Mouse (Mus musculus) G1E-ER4 (cell line): ENCODE data around the gene Olfr574. TPM values are rescaled to one million over a fixed set of nuclear protein-coding genes. Genes with fewer than 3 reads are reported as not detected.

Experiments used
- GATA1 ChIP-seq: IDR thresholded peaks from one replicate; pipeline ENCODE4 v1.8.0; 2012; ENCODE audit warnings: low read length, inconsistent platforms
- polyA plus RNA-seq: library from polyadenylated mRNA; stranded (reverse); fragments of >175 nt; gene quantifications from 2 replicates; pipeline ENCODE4 v1.2.3, GENCODE M21; 2012

The Olfr574 gene
- polyA plus RNA-seq, result not detected in 2 replicates

DNA sequence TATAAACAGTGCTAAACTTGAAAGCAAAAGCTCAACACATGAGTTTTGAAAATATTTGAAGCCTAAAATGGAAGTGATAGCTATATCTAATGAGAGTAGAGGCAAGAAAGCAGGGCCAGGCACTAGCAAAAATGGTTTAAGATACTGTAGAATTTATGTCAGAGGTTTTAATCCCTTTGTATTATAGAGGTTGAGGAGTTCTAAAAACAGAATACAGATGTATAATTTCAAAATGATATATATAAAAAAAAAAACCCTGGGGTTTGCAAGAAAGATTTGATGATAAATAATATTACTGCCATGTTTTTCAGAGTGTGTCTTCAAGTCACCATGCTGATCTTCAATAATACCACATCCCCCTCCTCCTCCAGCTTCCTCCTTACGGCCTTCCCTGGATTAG, at the start of gene Olfr574:
TSS of gene Olfr574 (plus strand) at position 301 of the 400 bp plus-strand sequence.
- no peak for TF ChIP-seq GATA1

DNA sequence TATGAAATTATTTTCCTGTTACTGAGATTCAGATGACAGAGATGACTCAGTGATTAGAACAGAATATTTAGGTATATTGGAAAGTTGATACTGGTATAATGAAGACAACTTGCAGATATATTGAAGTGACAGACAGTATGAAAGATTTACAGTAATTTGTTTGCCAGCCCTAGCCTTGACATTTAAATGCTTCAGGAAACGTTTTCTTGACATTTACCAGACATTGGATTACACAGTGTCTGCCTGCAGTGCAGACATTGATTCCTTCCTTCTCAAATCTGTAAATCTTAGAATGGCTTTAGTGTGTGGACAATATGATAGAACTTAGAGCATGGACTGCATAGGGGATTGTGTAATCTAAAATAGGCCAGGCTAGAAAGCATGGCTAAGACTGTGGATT, 33.0 kb upstream of the Olfr574 start:
- no peak for TF ChIP-seq GATA1

- no peak for TF ChIP-seq GATA1
Measured at GRCm38 (mm10) chr7:102916405-102916804, 31.9 kb upstream of the Olfr574 start.

DNA sequence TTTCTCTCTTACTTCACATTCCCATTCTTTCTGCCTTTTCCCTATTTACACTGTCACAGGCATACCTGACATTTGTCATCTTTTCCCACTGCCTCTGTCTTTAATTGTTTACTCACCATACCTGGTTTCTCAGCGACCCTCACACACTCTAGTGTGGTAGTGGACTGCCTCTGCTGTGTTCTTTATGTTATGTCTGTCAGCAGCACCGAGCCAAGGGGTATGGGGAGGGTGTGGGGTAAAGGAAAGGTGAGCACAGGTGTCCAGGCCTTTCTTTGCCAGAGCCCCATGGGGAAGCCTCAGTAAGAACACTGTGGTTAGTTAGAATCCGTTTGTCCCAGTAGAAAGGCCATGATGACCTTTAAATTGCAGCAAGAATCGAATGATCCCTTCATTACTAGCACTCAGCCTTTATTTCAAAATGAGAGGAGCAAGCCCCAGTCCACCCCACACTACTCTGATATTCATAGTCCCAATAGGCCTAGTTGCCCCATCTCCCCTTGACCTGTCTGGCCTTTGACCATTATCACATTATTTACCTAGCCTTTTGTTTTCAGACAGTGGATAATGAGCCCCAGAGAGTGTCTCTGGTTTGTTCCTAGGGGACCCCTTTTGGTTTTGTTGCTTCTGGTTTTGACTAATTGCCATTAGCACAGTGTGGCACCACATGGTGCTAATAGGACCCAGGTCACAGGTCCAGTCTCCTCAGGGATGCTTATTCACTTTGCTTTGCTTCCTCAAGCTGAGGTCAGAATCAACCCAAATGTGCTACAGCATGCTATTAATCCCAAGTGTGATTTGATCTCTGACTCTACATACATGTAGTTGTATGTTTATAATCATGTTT, 31.0 kb upstream of the Olfr574 start, which contains the start of gene Olfr571:
TSS of gene Olfr571 (minus strand) at position 505 of the 844 bp plus-strand sequence.
- TF ChIP-seq GATA1, result no peak

DNA sequence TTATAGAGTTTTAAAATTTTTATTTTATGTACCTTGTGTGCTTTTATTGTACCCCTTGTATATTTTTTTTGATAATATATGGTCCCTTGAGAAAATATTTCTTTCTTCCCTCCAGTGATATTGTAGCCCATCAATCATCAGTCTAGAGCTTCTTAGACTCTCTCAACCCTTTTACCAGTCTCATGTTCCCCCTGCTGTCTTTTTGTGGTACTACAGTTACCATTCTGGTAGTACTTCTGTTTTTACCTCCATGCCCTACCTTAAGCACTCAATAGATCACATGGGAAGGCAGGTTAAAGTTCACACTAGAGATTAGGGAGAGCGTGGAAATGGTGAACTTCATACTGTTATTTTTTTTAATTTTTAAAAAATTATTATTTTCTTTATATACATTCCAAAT, 28.6 kb upstream of the Olfr574 start:
- no peak for TF ChIP-seq GATA1

- no peak for TF ChIP-seq GATA1
Measured at GRCm38 (mm10) chr7:102924109-102924508, 24.2 kb upstream of the Olfr574 start, which contains the start of gene Olfr572. TSS of gene Olfr572 (plus strand) at chr7:102924409.

DNA sequence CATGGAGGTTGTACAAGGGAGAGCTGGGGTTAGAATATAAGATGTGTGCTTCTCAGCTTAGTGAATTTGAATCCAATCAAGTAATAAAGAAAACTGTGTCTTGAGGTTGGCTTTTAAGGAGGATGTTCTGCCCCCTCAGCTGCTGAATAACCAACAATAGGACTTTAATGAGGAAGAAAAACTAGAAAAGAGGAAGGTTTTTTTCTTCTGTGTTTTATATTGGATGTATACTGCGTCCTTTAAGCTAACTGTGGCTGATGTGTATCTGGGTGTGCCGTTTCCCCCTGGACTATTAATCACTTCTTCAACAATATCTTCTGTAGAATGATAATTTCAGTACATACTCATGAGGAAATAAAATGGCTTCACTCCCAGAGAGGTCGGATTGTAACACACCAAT, 21.2 kb upstream of the Olfr574 start:
- no peak for TF ChIP-seq GATA1

DNA sequence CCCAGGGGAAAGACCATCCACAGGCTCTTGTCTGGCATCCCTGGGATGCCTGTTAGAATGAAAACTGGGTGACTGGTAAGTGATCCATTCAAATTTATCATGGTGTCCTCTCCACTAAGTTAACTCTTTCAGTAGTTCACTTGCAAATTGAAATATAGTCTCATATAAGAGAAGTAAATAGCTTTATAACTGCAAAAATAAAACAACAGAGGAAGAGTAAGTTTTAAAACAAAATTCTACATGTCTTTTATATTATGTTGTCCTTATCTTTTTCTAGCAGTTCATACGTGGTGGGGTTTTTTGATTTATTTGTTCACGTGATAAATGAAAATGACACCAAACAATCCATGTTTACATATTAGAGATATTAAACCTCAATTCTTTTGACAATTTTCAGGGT, 5.8 kb upstream of the Olfr574 start, which contains the start of gene Olfr573-ps1:
TSS of gene Olfr573-ps1 (minus strand) at position 101 of the 400 bp plus-strand sequence.
- no peak for TF ChIP-seq GATA1

GRCm38 (mm10) chr7:102943417-102943816, 4.8 kb upstream of the Olfr574 start:
- TF ChIP-seq GATA1, result no peak

DNA sequence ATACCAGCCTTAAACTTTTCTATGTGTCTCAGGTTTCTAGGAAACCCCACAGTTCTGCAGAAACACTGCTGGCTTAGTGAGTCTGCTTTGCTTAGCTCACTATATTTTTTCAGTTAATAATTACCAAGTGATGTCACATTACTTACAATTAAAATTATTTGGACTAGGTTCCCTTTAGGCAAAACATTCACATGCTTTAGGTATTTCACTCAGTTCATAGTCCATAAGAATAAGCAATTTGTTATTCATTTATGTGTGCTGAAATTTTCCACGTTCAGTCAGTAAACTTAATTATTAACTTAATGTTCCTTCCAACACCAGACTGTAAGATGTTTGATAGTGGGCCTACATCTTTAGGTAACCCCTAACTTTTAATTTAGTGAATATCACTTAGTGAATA, 2.5 kb downstream of the Olfr574 start:
- no peak for TF ChIP-seq GATA1

GRCm38 (mm10) chr7:102958137-102958536, 9.9 kb downstream of the Olfr574 start:
- no peak for TF ChIP-seq GATA1

GRCm38 (mm10) chr7:102958593-102958992, 10.3 kb downstream of the Olfr574 start, which contains the start of gene Olfr575:
TSS of gene Olfr575 (minus strand) at chr7:102958775.
- TF ChIP-seq GATA1, result no peak

GRCm38 (mm10) chr7:102962360-102962759, 14.1 kb downstream of the Olfr574 start, which contains the start of gene Olfr576:
TSS of gene Olfr576 (plus strand) at chr7:102962660.
- TF ChIP-seq GATA1, result no peak

- no peak for TF ChIP-seq GATA1
Measured at GRCm38 (mm10) chr7:102974399-102974798, 26.1 kb downstream of the Olfr574 start.

GRCm38 (mm10) chr7:102975843-102976242, 27.6 kb downstream of the Olfr574 start, which contains the start of gene Olfr577:
TSS of gene Olfr577 (minus strand) at chr7:102975943.
- no peak for TF ChIP-seq GATA1

DNA sequence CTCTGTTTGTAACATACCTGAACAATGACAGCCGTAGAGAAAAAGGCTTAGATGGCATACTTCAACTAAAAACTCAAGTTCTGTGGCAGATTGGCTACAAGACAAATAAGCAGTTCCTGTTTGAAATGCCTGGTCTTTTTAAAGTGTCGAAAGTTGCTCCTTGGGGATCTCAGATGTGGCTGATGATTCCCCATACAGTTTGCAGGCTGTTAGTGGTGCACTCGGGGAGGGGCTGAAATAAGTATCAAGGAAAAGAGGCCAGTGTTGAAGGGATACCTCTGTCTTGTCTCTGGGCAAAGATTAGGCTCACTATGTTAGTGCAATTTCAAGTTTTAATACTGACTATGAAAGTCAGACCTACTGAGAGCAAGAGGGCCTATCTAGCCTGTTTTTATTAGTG, 41.0 kb downstream of the Olfr574 start, which contains the start of gene Olfr578:
TSS of gene Olfr578 (minus strand) at position 101 of the 400 bp plus-strand sequence.
- TF ChIP-seq GATA1, result no peak

Other genes starting within 250 kb of the Olfr574 start
- not detected in 2 replicates for gene Olfr558, start 246.3 kb upstream of the Olfr574 start, polyA plus RNA-seq
- gene Olfr33, start 229.4 kb upstream of the Olfr574 start, polyA plus RNA-seq, result not detected in 2 replicates
- not detected in 2 replicates for gene Olfr559, start 221.0 kb upstream of the Olfr574 start, polyA plus RNA-seq
- gene Olfr560, start 189.1 kb upstream of the Olfr574 start, polyA plus RNA-seq, result not detected in 2 replicates
- gene Olfr78, start 189.0 kb upstream of the Olfr574 start, polyA plus RNA-seq, result not detected in 2 replicates
- not detected in 2 replicates for gene Olfr561, start 177.2 kb upstream of the Olfr574 start, polyA plus RNA-seq
- gene Olfr564, start 145.0 kb upstream of the Olfr574 start, polyA plus RNA-seq, result not detected in 2 replicates
- not detected in 2 replicates for gene Olfr566, start 89.7 kb upstream of the Olfr574 start, polyA plus RNA-seq
- not detected in 2 replicates for gene Olfr568, start 71.3 kb upstream of the Olfr574 start, polyA plus RNA-seq
- gene Olfr569, start 57.6 kb upstream of the Olfr574 start, polyA plus RNA-seq, result not detected in 2 replicates
- gene Olfr570, start 53.9 kb upstream of the Olfr574 start, polyA plus RNA-seq, result not detected in 2 replicates
- gene Olfr571, start 30.9 kb upstream of the Olfr574 start, polyA plus RNA-seq, result not detected in 2 replicates
- not detected in 2 replicates for gene Olfr572, start 24.1 kb upstream of the Olfr574 start, polyA plus RNA-seq
- gene Olfr573-ps1, start 5.9 kb upstream of the Olfr574 start, polyA plus RNA-seq, result not detected in 2 replicates
- not detected in 2 replicates for gene Olfr575, start 10.3 kb downstream of the Olfr574 start, polyA plus RNA-seq
- gene Olfr576, start 14.2 kb downstream of the Olfr574 start, polyA plus RNA-seq, result not detected in 2 replicates
- gene Olfr577, start 27.5 kb downstream of the Olfr574 start, polyA plus RNA-seq, result not detected in 2 replicates
- gene Olfr578, start 40.9 kb downstream of the Olfr574 start, polyA plus RNA-seq, result not detected in 2 replicates
- gene Olfr582, start 89.6 kb downstream of the Olfr574 start, polyA plus RNA-seq, result not detected in 2 replicates
- not detected in 2 replicates for gene Olfr583, start 102.8 kb downstream of the Olfr574 start, polyA plus RNA-seq
- gene Olfr584, start 133.4 kb downstream of the Olfr574 start, polyA plus RNA-seq, result not detected in 2 replicates
- not detected in 2 replicates for gene Olfr585, start 149.3 kb downstream of the Olfr574 start, polyA plus RNA-seq
- gene Olfr586, start 177.2 kb downstream of the Olfr574 start, polyA plus RNA-seq, result not detected in 2 replicates
- not detected in 2 replicates for gene Olfr588-ps1, start 192.4 kb downstream of the Olfr574 start, polyA plus RNA-seq
- not detected in 2 replicates for gene Olfr589, start 207.9 kb downstream of the Olfr574 start, polyA plus RNA-seq
- not detected in 2 replicates for gene Olfr591, start 229.9 kb downstream of the Olfr574 start, polyA plus RNA-seq
- not detected in 2 replicates for gene Olfr592, start 236.3 kb downstream of the Olfr574 start, polyA plus RNA-seq